Mouse (Mus musculus): ENCODE measurements around the gene Foxn3.

Foxn3 gene

DNA sequence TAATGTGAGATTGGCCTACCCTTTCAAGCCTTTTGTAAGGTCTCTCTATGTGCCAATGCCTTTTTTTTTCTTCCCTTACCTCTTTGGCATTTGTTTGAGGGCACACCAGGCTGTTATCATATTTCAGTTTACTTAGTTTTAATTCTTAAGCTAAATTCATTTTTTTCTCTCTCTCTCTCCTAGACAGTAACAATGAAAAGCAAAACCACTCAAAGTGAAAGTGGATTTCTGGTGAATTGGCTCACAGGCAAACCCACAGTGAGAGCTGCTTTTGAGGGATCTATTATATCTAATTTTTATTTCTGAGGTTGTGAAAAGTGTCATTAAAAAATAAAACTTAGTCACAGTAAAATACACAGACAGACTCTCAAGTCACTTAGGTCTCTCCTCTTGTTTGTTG is 101.1 kb downstream of the Foxn3 start:
- no peak for DNase-seq

DNA sequence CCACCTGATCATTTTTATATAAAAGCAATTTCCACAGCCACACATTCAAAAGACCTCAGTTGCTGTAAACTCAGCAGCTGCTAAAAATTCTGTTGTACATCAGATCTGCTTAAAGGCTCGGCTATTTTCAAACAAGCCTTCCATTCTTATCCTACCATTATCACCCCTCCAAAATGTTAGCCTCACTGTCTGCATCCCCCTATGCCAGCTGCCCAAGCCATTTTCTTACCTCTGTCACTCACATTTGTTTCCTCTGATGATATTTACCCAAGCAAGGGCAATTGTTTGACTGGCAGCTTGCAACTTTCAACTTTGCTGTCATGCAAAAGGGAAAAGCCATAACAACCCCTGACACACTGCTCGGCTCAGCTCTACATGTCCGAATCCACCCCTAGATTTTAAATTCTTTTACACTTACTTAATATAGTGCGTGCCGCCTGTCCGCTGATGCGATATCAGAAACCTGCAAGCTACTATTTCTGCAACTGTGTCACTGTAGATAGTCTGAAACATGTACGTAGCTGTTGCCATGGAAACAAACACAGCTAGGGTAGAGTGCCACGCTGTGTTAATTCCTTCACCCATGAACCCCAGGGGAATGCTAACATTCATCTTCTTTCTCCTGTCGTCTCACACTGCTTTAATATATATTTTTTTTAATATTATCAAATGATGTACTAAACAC is 105.7 kb downstream of the Foxn3 start:
- DNase-seq: no peak

DNA sequence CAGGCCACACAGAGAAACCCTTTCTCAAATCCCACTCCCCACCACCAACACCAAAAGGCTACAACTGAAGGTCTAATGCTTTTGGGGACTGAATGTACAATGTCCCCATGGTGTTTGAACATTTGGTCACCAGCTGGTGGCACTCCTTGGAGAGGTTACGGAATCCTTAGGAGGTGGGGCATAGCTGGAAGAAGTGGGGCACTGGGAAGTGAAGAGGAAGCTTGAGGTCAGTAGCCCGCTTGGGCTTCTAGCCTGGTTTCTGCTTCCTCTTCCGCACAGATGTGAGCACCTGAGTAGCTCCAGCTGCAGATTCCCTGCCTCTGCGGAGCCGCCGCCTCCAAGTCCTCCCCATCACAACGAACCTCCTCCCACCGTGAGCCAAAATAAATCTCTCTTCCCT is 107.8 kb downstream of the Foxn3 start:
- no peak for DNase-seq

DNA sequence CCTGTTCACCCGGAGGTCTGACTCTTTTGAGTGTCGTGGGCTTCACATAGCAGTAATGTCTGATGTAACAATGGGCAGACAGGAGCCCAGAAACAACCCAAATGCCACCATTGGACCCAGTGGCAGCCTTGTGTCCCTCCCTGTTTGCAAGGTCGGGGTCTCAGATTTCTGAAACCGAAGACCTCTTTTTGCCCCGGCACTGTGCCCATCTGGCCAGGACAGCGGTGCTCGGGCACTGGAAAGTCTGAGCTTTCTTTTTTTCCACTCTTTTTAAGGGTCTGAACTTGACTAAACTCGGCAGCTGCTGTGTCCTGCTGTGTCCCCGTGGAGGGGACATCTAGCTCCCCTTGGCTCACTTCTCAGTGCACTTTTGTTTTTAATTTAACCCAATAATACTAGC is 109.0 kb downstream of the Foxn3 start:
- no peak for DNase-seq

DNA sequence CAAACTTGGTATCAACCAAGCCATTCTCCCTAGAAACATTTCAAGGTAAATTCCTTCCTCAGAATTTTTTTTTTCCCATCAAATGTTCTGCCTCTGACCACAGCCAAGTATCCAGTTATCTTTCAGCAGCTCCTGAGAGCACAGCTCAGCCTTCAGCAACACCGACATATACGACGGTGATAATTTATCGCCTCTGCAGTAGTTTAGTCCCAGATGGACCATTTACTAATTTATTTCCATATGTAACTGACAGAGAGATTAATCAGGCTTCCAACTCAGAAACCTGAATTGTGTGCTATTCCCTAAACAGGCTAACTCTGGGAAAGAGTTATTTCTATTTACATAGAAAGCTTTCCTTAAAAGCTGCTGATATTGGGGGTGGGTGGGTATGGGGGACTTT is 109.6 kb downstream of the Foxn3 start:
- DNase-seq: no peak

DNA sequence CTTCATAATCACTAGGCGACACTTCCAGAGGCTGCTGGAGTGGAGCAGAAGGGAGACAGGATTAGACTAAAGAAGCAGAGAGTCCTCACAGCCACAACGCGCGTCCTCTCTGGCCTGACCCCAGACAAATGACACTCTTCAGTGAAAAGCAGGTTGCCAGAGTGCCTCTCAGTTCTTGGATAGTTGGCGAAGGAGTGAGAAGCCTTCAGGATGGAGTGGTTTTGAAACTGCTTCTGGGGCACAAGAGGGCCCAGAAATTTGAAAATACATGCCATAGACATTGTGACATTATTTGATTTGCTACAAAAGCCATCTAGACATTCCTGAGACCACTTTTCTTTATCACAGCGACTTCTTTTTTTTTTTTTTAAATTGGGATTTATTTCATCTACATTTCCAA is 113.3 kb downstream of the Foxn3 start:
- DNase-seq: no peak

DNA sequence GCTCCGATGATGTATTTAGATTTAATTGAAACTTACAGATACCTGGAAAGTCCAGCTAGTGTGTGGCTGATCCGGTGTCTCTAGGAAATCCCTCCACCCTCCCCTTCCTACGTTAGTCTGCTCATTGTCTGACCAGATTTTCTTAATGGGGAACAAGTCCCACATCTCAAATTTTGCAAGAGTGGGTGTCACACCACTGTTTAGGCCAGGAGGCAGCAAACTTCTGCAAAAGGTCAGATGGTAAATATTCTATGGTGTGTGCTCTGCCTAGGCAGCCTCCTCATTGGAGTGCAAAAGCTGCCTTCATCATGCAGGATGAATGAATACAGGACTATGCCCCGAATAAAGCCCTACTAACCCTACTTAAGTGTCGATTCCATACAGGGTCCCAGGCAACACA is 115.6 kb downstream of the Foxn3 start:
- no peak for DNase-seq

DNA sequence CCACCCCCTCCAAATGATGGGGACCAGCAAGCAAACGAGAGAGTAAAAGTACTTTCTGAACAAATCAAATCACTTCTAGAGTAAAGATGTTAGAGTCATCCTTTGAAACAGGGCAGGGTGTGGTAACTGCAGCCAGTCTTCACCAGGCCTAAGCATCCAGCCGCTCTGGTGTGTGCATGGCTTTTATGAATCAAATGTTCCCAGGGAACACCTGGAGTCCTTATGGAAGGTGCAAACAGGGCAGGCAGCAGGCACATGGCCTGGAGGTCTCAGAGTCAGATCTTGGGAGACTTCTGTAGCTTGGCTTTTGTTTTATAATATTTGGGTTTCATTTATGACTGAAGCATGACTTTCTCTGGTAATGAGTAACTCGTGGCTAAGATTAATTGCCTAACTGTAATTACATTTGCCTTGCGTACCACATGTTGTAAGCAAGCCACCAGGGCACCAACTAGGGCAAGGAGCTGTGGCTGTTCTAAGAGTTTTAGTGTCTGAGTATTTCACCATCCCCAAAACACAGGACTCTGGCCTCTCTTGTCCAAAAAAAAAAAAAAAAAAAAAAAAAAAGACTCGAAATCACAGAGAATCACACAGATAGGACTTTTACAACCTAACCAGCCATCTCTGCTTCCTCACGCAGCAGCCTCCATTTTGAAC is 118.2 kb downstream of the Foxn3 start:
- DNase-seq: no peak

DNA sequence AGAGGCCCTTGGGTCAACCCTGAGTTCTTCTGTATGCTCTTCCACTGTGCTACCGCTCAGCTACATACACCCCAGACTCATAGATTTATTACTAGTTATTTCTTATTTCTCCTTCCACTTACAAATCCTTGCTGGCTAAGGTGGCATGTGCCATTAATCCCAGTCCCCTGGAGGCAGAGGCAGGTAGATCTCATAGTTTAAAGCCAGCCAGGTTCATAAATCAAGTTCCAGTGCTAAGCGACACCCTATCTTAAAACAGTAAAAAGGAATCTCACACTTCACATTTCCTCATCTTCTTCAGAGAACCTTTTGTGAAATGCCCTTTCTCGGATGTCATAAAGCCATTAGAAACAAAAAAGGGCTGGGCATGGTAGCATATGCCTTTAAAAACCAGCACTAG is 120.6 kb downstream of the Foxn3 start:
- no peak for DNase-seq

DNA sequence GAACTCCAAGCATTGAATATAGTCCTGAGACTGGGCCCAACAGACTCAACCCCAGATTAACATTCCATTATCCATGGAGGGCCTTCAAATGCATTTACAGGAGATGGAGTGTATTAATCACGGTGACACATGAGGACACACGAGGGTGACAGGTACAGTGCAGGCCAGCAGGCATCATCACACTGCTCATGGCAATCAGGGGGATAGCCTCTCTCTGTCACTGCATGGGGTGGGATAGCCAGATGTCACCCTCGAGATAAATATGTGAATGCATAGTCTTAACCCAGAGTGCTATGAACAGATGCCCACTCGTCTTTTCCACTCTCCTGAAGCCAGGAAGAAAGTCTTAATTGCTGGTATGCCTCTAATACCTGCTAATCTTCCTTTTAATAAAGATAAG is 122.4 kb downstream of the Foxn3 start:
- DNase-seq: no peak

DNA sequence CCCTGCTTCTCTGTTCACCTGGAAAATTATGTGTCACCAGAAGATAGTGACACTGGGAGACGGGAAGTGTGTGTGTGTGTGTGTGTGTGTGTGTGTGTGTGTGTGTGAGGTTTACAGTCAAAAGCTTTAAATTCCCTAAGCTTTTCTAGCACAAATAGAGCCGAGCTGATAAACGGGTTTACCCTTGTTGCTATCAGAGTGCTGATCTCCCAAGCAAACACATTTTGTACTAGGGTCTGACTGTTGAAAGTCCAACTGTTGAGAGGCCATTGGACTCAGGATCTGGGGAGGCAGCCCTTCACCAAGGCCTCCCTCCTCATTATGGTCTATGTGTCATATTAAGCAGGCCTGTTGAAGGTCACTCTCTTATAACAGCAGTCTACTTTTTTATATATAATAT is 123.4 kb downstream of the Foxn3 start:
- DNase-seq: no peak

DNA sequence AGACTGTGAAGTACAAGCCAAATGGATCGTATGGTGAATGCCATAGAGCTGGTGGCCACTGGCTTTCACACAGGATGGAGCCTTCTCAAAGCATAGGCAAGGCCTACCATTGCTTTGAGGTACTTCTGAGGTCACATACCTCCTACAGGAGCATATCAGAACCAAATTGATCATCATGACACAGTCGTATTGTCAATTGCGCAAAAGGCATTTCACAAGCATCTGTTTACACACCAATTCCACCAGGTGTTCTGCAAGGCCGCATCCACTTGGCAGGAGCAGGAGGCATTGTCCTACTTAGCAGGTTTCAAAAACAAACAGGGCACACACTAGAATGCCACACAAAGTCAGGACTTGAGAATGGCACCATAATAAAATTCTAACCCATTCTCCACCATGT is 128.2 kb downstream of the Foxn3 start:
- DNase-seq: no peak

DNA sequence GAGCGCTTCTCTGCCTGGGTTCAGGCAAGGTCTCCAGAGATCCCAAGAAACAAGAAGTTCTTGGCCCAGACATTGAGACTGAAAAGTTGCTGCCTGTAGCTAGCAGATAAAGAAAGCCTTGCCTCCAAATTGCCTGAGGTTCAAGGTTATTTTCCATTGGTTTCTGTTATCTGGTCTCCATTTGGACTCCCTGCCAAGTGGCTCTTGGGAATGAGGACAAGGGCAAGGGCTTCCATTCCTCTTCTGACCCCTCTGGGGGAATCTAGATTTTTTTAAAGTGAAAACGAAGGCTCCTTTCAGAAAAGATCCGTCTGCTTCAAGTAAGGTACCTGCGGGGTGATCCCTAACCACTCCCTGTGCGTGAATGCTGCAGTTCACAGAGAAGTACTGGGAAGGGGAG is 130.0 kb downstream of the Foxn3 start:
- no peak for DNase-seq

DNA sequence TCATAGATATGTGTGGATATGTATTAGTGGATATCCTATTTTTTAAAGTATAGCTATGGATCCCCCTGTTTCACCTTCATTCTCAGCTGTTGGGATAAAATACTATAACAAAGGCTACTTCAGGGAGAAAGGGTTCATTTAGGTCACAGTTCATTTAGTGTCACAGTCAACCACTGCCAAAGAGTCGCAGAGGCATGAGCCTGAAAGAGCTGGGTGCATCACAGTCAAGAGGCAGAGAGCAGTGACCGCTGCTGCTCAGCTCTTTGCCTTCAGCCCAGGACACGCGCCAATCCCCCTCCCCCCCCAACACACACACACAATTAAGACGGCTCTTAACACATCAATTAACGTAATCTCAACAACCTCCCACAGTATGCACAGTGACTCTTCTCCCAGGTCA is 131.8 kb downstream of the Foxn3 start:
- no peak for DNase-seq

DNA sequence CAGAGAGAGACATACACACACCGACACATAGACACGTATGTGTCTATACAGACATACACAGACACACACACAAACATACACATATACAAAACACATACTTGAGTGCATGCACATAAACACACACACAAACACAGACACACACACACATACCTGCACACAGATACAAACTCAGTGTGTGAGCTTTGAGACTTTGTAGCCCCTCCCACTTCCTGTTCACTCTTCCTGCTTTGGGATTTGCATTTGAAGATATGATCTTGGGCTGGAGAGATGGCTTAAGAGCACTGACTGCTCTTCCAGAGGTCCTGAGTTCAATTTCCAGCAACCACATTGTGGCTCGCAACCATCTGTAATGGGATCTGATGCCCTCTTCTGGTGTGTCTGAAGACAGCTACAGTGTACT is 132.4 kb downstream of the Foxn3 start:
- DNase-seq: no peak

DNA sequence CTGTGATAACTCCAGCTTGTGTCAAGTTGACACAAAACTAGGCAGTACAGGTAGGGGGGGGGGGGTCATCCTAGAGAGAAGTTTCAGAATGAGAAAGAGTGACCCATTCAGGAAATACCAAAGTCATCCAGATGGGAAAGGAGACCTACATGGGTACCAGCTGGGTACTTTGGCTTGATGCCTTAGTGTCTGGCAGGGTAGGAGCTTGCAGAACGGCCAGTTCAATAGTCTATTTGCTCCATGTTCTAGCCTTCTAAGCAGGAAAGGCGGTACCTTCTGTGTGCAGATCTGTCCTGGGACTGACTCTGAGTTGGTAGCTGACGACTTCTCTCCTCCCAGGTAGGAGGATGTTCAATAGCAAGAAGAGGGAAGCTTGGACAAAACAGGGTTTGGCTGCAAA is 134.3 kb downstream of the Foxn3 start:
- no peak for DNase-seq

DNA sequence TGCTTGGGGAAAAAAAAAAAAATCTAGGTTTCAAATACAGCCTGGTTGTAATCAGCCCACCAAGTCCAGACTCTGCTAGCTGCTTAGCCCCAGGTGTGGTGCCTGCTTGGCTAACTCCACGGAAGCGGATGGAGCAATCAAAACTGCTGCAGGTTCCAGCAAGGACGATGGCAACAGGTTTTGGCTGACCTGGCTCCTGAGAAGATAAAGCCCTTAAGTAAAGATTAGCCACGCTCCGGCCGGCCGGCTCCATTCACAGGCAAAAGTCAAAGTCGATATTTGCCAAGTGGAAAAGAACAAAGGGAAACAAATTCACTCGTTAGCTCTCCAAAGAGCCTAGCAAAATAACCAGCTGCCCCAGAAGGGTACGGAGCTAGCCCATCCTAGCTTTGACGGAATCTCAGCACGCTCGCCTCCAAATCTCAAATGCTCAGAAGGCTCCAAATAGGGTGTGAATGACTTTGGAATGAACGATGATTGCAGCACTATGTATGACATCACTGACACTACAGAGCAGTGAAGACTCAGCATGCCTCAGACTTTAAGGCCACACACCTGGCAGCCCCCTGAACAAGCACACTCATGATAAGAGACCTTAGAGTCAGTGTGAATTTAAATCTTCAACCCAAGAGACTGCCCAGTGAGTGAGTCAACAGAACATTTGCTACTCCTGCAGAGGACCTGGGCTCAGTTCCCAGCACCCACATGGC is 137.0 kb downstream of the Foxn3 start:
- peak; percentile 38 for DNase-seq

DNA sequence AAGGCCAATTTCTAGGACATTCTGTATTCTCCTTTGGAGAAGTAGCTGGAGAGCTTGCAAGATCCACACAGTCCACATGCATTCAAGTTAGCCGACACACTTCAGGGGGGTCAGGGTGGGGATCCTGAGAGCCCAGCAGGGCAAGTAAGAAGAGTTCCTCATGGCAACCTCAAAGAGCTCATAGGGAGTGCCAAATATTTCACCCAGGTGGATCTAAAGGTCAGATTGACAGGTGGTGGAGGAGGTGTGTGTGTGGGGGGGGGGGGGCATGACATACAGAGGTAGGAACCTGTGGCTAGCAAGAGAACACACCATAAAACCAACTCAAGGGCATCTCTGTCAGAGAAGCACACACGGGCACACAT is 144.0 kb downstream of the Foxn3 start:
- DNase-seq: no peak

DNA sequence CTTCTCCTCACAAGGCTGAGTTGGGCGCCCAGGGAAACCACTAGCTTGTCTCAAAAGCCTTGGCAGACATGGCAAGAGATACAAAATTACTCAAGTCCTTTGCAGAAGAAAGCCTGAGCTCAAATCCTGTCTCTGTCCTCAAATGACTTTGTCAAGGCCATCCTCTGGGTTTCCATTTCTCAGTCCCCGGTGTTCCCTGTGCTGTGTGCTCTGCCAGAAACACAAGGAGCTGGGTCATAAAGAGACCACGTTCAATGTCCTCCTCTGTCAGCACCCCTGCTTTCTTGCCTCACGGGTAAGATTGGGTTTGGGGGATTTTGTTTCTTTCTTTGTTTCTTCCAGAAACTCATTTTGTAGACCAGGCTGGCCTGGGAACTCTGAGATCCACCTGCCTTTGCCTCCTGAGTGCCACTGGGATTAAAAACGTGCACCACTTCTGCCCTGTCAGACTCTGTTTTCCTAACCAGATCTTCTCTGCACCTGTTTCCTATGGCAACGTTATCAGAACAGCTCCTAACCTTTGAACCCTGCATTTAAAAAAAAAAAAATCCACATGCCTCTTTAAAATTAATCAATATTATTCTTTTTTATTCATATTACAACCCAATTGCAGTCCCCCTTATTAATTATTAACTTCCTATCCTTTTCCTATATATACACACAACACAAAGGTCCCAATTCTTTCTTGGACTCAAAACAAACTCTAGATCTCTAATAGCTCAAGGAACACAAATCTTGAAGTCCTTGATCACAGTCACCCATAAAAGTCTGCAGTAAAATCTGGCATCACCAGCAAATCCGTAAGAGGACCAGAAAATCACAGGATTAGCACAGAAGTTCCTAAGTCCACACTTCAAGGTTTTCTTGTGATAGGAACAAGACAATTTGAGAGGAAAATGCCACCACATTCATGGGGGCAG is 144.6 kb downstream of the Foxn3 start:
- no peak for DNase-seq

DNA sequence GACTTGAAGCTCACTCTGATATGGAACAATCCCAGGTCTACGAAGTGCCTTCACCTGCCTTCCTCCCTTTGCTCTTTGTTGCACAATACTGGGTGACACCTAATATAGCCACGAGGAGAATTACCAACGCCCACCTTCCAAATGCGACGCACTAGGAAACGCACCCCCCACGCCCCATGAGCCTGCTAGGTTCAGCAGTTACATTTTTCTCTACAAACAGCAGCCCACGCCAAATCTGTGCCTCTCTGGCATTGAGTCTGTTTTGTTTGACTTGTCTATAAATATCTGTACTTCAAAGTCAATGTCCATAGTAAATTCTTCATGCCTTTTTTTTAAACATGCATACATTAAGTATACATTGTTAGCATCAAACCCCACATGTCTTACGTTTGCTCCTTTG is 145.5 kb downstream of the Foxn3 start:
- no peak for DNase-seq

DNA sequence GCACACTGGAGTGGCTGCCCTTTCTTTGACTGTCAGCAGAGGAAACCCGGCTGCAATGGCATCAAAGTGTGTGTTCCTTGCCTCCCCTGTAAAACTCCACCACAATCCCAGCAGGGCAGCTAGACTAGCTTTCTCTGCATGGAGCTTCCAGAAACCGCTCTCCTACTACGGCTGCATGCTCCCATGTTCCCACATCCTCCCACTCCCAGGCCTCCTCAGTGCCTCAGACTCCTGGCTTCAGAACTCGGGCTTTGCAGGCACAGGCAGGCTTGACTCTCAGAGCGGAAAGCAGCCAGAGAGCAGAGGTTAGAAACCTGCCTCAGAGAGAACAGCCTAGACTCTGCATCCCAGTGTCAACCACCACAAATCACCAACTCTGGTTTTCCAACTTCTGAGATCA is 147.8 kb downstream of the Foxn3 start:
- DNase-seq: no peak

DNA sequence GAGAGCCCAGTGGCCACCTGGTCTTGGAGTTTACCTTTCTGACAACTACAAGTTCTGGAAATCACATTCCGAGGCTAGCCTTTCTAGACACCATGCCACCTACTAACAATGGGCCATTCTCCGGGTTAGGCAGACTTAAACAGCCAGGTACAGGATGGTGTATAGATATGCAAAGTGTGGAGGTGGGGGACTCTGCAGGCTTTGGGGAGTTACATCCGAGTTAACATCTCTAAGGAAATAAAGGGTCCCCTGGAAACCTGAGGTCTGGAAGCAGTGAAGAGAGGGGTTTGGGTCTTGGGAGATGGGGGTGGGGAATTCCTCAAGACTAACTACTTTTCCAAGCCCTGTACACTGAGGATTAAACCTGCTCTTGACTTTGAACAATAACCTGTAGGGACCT is 150.9 kb downstream of the Foxn3 start:
- no peak for DNase-seq

DNA sequence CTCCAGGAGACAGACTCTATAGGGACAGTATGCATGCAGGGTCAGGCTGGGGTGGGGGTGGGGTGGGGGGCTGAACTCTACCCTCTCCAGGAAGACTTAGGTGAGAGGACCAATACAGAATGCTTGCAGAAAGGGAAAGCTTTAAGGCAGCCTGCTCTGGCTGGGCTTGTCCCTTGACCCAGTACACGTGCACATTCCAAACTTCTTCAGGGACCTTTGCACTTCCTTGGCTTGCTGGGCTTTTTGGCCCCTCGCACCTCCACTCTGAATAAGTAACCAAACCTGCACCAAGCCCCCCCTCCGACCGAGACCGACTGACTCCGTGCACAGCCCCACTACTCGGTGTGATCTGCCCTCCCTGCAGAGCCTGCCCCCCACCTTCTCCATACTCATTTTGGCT is 151.3 kb downstream of the Foxn3 start:
- DNase-seq: peak; percentile 67

DNA sequence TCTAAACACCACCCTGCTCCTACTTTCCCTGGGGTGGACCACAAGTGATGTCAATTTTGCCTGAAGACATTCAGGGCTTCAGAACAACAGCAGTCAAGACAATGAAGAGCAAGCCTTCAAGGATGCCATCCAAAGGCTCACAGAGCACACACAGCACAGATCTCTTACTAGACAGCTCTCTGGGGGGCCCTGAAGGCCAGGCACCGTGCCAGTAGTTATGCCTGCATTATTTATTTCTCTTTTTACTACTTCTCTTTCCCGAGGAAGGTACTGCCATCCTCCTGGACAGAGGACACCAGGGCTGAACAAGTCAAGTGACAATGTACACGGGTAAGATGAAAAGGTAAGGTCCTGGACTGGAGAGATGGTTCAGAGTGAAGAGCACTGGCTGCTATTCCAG is 154.7 kb downstream of the Foxn3 start:
- DNase-seq: no peak
